ENCODE assay signal across 30 mouse cellular contexts in genomic region chrX:73471764-73472163, GRCm38 (mm10). TPM values are rescaled to one million over a fixed set of nuclear protein-coding genes. Genes with fewer than 3 reads are reported as not detected.
DNase-seq lines count a peak whose midpoint lies in the region; ATAC-seq lines count a peak whose summit lies in the region.
"Had no signal": no experiment of that assay in that cellular context is flagged by ENCODE, and none has a peak within 500 bp of the region (broad histone marks: within the 10 kb centered on the region; RNA-seq: fewer than 3 reads in every experiment).

No protein-coding gene starts in this region.

- no peak overlapping the region for H3K4me2 ChIP-seq in liver, embryonic 13.5 days
- H3K4me2 ChIP-seq: embryonic facial prominence, embryonic 12.5 days; embryonic facial prominence, embryonic 15.5 days; heart, embryonic 12.5 days; heart, embryonic 15.5 days; hindbrain, embryonic 12.5 days; hindbrain, embryonic 15.5 days had no signal

- no peak overlapping the region for H3K9ac ChIP-seq in liver, embryonic 13.5 days
- H3K9ac ChIP-seq: embryonic facial prominence, embryonic 12.5 days; embryonic facial prominence, embryonic 15.5 days; forebrain, postnatal 0 days; heart, embryonic 12.5 days; heart, embryonic 15.5 days; hindbrain, embryonic 12.5 days; hindbrain, embryonic 15.5 days had no signal

- no peaks in the 10 kb centered on the region for H3K9me3 ChIP-seq in liver, embryonic 13.5 days (replicated peaks)
- H3K9me3 ChIP-seq: embryonic facial prominence, embryonic 12.5 days; embryonic facial prominence, embryonic 15.5 days; heart, embryonic 12.5 days; heart, embryonic 15.5 days; hindbrain, embryonic 12.5 days; hindbrain, embryonic 15.5 days had no signal

- no peak overlapping the region for H3K4me3 ChIP-seq in liver, embryonic 13.5 days (replicated peaks)
- H3K4me3 ChIP-seq: embryonic facial prominence, embryonic 12.5 days; embryonic facial prominence, embryonic 15.5 days; gastrocnemius, adult 2 months; heart, embryonic 12.5 days; heart, embryonic 15.5 days; hindbrain, embryonic 12.5 days; hindbrain, embryonic 15.5 days had no signal

- no peak overlapping the region for H3K27ac ChIP-seq in liver, embryonic 13.5 days
- H3K27ac ChIP-seq: embryonic facial prominence, embryonic 12.5 days; embryonic facial prominence, embryonic 15.5 days; gastrocnemius, adult 2 months; heart, embryonic 15.5 days; hindbrain, embryonic 12.5 days; hindbrain, embryonic 15.5 days had no signal

- H3K36me3 ChIP-seq in liver, embryonic 13.5 days = no peaks in the 10 kb centered on the region
- H3K36me3 ChIP-seq: embryonic facial prominence, embryonic 12.5 days; embryonic facial prominence, embryonic 15.5 days; heart, embryonic 12.5 days; heart, embryonic 15.5 days; hindbrain, embryonic 12.5 days; hindbrain, embryonic 15.5 days had no signal

- H3K4me1 ChIP-seq in liver, embryonic 13.5 days (replicated peaks) = peaks cover 20% of the 10 kb centered on the region
- H3K4me1 ChIP-seq: hindbrain, embryonic 15.5 days had no signal

- 0 out of 2 replicates have a peak, but pooled peaks have one; percentile 28 for ATAC-seq in liver, embryonic 13.5 days (ENCODE audit: low read depth)
- peak; percentile 82 to 87 for ATAC-seq in hematopoietic stem cell, adult 5-6 weeks (replicated peaks in 1 of 2; ENCODE audit: insufficient read depth in 1 of 2, low FRiP score in 2 of 2, low TSS enrichment in 1 of 2, low read depth in 1 of 2, poor library complexity in 2 of 2, severe bottlenecking in 2 of 2)
- ATAC-seq: forebrain, embryonic 14.5 days; forebrain, postnatal 0 days; Patski had no signal

- peaks cover 4% of the 10 kb centered on the region; the same call in 1 of the 2 replicates for H3K27me3 ChIP-seq in liver, embryonic 13.5 days
- H3K27me3 ChIP-seq: embryonic facial prominence, embryonic 12.5 days; heart, embryonic 15.5 days; hindbrain, embryonic 15.5 days; Patski had no signal

- DNase-seq in liver, embryonic 13.5 days = no peak
- no peak for DNase-seq in liver
- DNase-seq in MEL-GATA-1-ER (ENCODE audit: extremely low read depth, low read depth) = peak; percentile 3
- DNase-seq in c-Kit-positive CD71-positive TER-119-positive erythroid progenitor cells, embryonic 14.5 days (ENCODE audit: low spot score) = no peak
- no peak for DNase-seq in cerebellum, postnatal 10 days
- DNase-seq: adrenal gland, postnatal 10 days; adrenal gland, postnatal 36 days; cerebellum, adult 11 months; cerebellum, adult 8-10 months; cerebellum, postnatal 14 days; forebrain, postnatal 0 days; gastrocnemius, adult 2 months; gastrocnemius, postnatal 14 days; heart, adult 18-20 months; heart, postnatal 10 days; heart, postnatal 4 days had no signal

- WGBS in liver, embryonic 13.5 days (ENCODE audit: insufficient replicate concordance) = 52% methylated on average over 3 of the region's 3 CpGs

RNA-seq across cellular contexts. Expression of gene Bgn, which starts 11.6 kb away (rescaled TPM):
- polyA plus RNA-seq in liver, embryonic 13.5 days (2015; fragmentation: Nextera tagmentation; extraction: Ambion mirVana) = 7.1 and 10.6 TPM in 2 replicates
- 11.8 and 16.3 TPM in 2 replicates for total RNA-seq in hematopoietic stem cell, adult 5-6 weeks (2017)

RNA-seq across cellular contexts. Expression of gene Haus7, which starts 12.9 kb away (rescaled TPM):
- polyA plus RNA-seq in liver, embryonic 13.5 days (2015; fragmentation: Nextera tagmentation; extraction: Ambion mirVana) = 50.6 and 51.9 TPM in 2 replicates
- total RNA-seq in hematopoietic stem cell, adult 5-6 weeks (2017) = 34.5 and 44.6 TPM in 2 replicates

RNA-seq across cellular contexts. Expression of gene Atp2b3, which starts 31.1 kb away (rescaled TPM):
- 0.03 TPM in 2 replicates for polyA plus RNA-seq in liver, embryonic 13.5 days (2015; fragmentation: Nextera tagmentation; extraction: Ambion mirVana)
- total RNA-seq in hematopoietic stem cell, adult 5-6 weeks (2017) = 0.25 TPM in 1 of 2 replicates, not detected in the other

RNA-seq across cellular contexts. Expression of gene Trex2, which starts 36.6 kb away (rescaled TPM):
- polyA plus RNA-seq in liver, embryonic 13.5 days (2015; fragmentation: Nextera tagmentation; extraction: Ambion mirVana) = not detected in 2 replicates
- not detected in 2 replicates for total RNA-seq in hematopoietic stem cell, adult 5-6 weeks (2017)
- total RNA-seq: adrenal gland, adult 18-20 months; adrenal gland, postnatal 10 days; adrenal gland, postnatal 36 days; forebrain, postnatal 0 days; gastrocnemius, adult 2 months; gastrocnemius, postnatal 14 days; gastrocnemius, postnatal 4 days; heart, adult 18-20 months; heart, postnatal 10 days; heart, postnatal 4 days had no signal
- polyA plus RNA-seq: embryonic facial prominence, embryonic 12.5 days; forebrain, embryonic 11.5 days; forebrain, embryonic 14.5 days; forebrain, postnatal 0 days; frontal cortex, adult 2 months; heart, embryonic 12.5 days; heart, embryonic 15.5 days; hindbrain, embryonic 12.5 days; hindbrain, embryonic 15.5 days; intestine, embryonic 14.5 days; Patski had no signal
